Comparison of ENCODE assay signal across 9 mouse cellular contexts in genomic region chr5:135107521-135108501, GRCm38 (mm10). TPM values are rescaled to one million over a fixed set of nuclear protein-coding genes. Genes with fewer than 3 reads are reported as not detected.
DNase-seq lines count a peak whose midpoint lies in the region; ATAC-seq and TF ChIP-seq lines count a peak whose summit lies in the region.
"Had no signal": no experiment of that assay in that cellular context is flagged by ENCODE, and none has a peak within 500 bp of the region (broad histone marks: within the 10 kb centered on the region; RNA-seq: fewer than 3 reads in every experiment).

No protein-coding gene starts in this region.

- peaks cover 57% of the 10 kb centered on the region for H3K27me3 ChIP-seq in embryonic facial prominence, embryonic 15.5 days
- peaks cover 69% of the 10 kb centered on the region for H3K27me3 ChIP-seq in heart, embryonic 15.5 days
- peaks cover 24% of the 10 kb centered on the region for H3K27me3 ChIP-seq in kidney, embryonic 16.5 days (ENCODE audit: insufficient read depth, low read length)
- peaks cover 37% of the 10 kb centered on the region for H3K27me3 ChIP-seq in lung, embryonic 16.5 days (ENCODE audit: control insufficient read depth, insufficient read depth, low read depth, low read length)

- DNase-seq in CD4-positive, CD25-positive, alpha-beta regulatory T cell, adult 2 months (ENCODE audit: low read depth, low spot score) = peak; percentile 73
- DNase-seq in adrenal gland, postnatal 25 days = peak; percentile 85
- peak; percentile 57 for DNase-seq in thymus, postnatal 14 days

- peak overlapping the region; percentile 98 for H3K4me2 ChIP-seq in embryonic facial prominence, embryonic 15.5 days (replicated peaks)
- peak overlapping the region; percentile 94 for H3K4me2 ChIP-seq in heart, embryonic 15.5 days
- H3K4me2 ChIP-seq in kidney, embryonic 16.5 days (replicated peaks; ENCODE audit: low read depth, low read length) = peak overlapping the region; percentile 95
- H3K4me2 ChIP-seq in lung, embryonic 16.5 days (ENCODE audit: low read depth, low read length) = peak overlapping the region; percentile 94

- no peak overlapping the region for H3K27ac ChIP-seq in embryonic facial prominence, embryonic 15.5 days (replicated peaks)
- H3K27ac ChIP-seq in heart, embryonic 15.5 days = no peak overlapping the region
- H3K27ac ChIP-seq in kidney, embryonic 16.5 days (ENCODE audit: low read length) = no peak overlapping the region
- no peak overlapping the region for H3K27ac ChIP-seq in lung, embryonic 16.5 days (ENCODE audit: low read length)
- H3K27ac ChIP-seq in olfactory bulb, adult 2 months (ENCODE audit: insufficient read depth, low read depth, low read length) = no peak overlapping the region

- H3K9me3 ChIP-seq in embryonic facial prominence, embryonic 15.5 days (replicated peaks) = no peaks in the 10 kb centered on the region
- H3K9me3 ChIP-seq in heart, embryonic 15.5 days (replicated peaks) = no peaks in the 10 kb centered on the region
- no peaks in the 10 kb centered on the region for H3K9me3 ChIP-seq in kidney, embryonic 16.5 days (ENCODE audit: low read length)
- no peaks in the 10 kb centered on the region for H3K9me3 ChIP-seq in lung, embryonic 16.5 days (ENCODE audit: control insufficient read depth, low read length)

- peak; percentile 42; the same call in 1 of the 2 replicates for TF ChIP-seq CTCF in olfactory bulb, adult 2 months (IDR thresholded peaks at IDR 0.05; ENCODE audit: insufficient read depth, low read depth, low read length)

- no peak for TF ChIP-seq POLR2A in olfactory bulb, adult 2 months (IDR thresholded peaks at IDR 0.05; ENCODE audit: insufficient read depth, low read depth, low read length)

- WGBS in embryonic facial prominence, embryonic 15.5 days = 7% methylated on average over 40 of the region's 40 CpGs
- 10% methylated on average over 40 of the region's 40 CpGs for WGBS in heart, embryonic 15.5 days
- 5% methylated on average over 38 of the region's 40 CpGs for WGBS in kidney, embryonic 16.5 days
- 6% methylated on average over 40 of the region's 40 CpGs for WGBS in lung, embryonic 16.5 days
- 12% methylated on average over 40 of the region's 40 CpGs for WGBS in olfactory bulb, adult 2 months

- no peaks in the 10 kb centered on the region for H3K36me3 ChIP-seq in embryonic facial prominence, embryonic 15.5 days
- H3K36me3 ChIP-seq in heart, embryonic 15.5 days = no peaks in the 10 kb centered on the region
- H3K36me3 ChIP-seq in kidney, embryonic 16.5 days (ENCODE audit: insufficient read depth, low read length) = no peaks in the 10 kb centered on the region
- no peaks in the 10 kb centered on the region for H3K36me3 ChIP-seq in lung, embryonic 16.5 days (ENCODE audit: control insufficient read depth, insufficient read depth, low read length)

- H3K4me1 ChIP-seq in embryonic facial prominence, embryonic 15.5 days = peaks cover 21% of the 10 kb centered on the region
- peaks cover 19% of the 10 kb centered on the region for H3K4me1 ChIP-seq in heart, embryonic 15.5 days (replicated peaks)
- peaks cover 14% of the 10 kb centered on the region; the same call in 1 of the 2 replicates for H3K4me1 ChIP-seq in kidney, embryonic 16.5 days (ENCODE audit: insufficient read depth, low read length)
- H3K4me1 ChIP-seq in lung, embryonic 16.5 days (replicated peaks; ENCODE audit: control insufficient read depth, insufficient read depth, low read length) = peaks cover 9% of the 10 kb centered on the region
- H3K4me1 ChIP-seq in olfactory bulb, adult 2 months (ENCODE audit: control insufficient read depth, insufficient read depth, low read length) = peaks cover 8% of the 10 kb centered on the region; the same call in 1 of the 2 replicates

- no peak overlapping the region for H3K9ac ChIP-seq in embryonic facial prominence, embryonic 15.5 days
- no peak overlapping the region for H3K9ac ChIP-seq in heart, embryonic 15.5 days
- H3K9ac ChIP-seq in kidney, embryonic 16.5 days (replicated peaks; ENCODE audit: low read length) = peak overlapping the region; percentile 68; the same call in 1 of the 2 replicates
- H3K9ac ChIP-seq in lung, embryonic 16.5 days (ENCODE audit: low read length) = no peak overlapping the region

- no peak for ATAC-seq in embryonic facial prominence, embryonic 15.5 days (ENCODE audit: insufficient number of reproducible peaks, low FRiP score, low TSS enrichment, low read depth)
- ATAC-seq in heart, embryonic 15.5 days (replicated peaks; ENCODE audit: insufficient number of reproducible peaks, insufficient read depth, low FRiP score, low read depth) = peak; percentile 36; the same call in 1 of the 2 replicates
- peak; percentile 64; the same call in 1 of the 2 replicates for ATAC-seq in kidney, embryonic 16.5 days (ENCODE audit: low FRiP score, low TSS enrichment)
- peak; percentile 59 for ATAC-seq in lung, embryonic 16.5 days (ENCODE audit: low read depth)

- H3K4me3 ChIP-seq in embryonic facial prominence, embryonic 15.5 days (replicated peaks) = peak overlapping the region; percentile 53
- H3K4me3 ChIP-seq in heart, embryonic 15.5 days = peak overlapping the region; percentile 56
- peak overlapping the region; percentile 59 for H3K4me3 ChIP-seq in kidney, embryonic 16.5 days (ENCODE audit: low read length)
- peak overlapping the region; percentile 59 for H3K4me3 ChIP-seq in lung, embryonic 16.5 days (ENCODE audit: low read length)
- no peak overlapping the region for H3K4me3 ChIP-seq in olfactory bulb, adult 2 months (ENCODE audit: insufficient read depth, low read depth, low read length)

RNA-seq across cellular contexts. Expression of gene Mlxipl, which starts 18.1 kb away (rescaled TPM):
- total RNA-seq in adrenal gland, postnatal 25 days (2021) = 70.1 and 79.1 TPM in 2 replicates
- 0.80 and 1.4 TPM in 2 replicates for polyA plus RNA-seq in embryonic facial prominence, embryonic 15.5 days (2015; fragmentation: Nextera tagmentation; extraction: Ambion mirVana)
- polyA plus RNA-seq in heart, embryonic 15.5 days (2015; fragmentation: Nextera tagmentation; extraction: Ambion mirVana) = 1.4 and 2.2 TPM in 2 replicates
- 8.3 and 8.5 TPM in 2 replicates for polyA plus RNA-seq in kidney, embryonic 16.5 days (2015; fragmentation: Nextera tagmentation; extraction: Ambion mirVana)
- polyA plus RNA-seq in lung, embryonic 16.5 days (2015; fragmentation: Nextera tagmentation; extraction: Ambion mirVana) = 2.4 and 3.6 TPM in 2 replicates
- not detected in 2 replicates for polyA plus RNA-seq in olfactory bulb, adult 2 months (2012; ENCODE audit: insufficient read depth, insufficient read length, low replicate concordance, missing spikeins)
- total RNA-seq: neutrophil, adult 5-6 weeks had no signal

RNA-seq across cellular contexts. Expression of gene Vps37d, which starts 29.7 kb away (rescaled TPM):
- total RNA-seq in adrenal gland, postnatal 25 days (2021) = 2.2 and 4.1 TPM in 2 replicates
- 12.6 and 12.9 TPM in 2 replicates for polyA plus RNA-seq in embryonic facial prominence, embryonic 15.5 days (2015; fragmentation: Nextera tagmentation; extraction: Ambion mirVana)
- 2.5 and 4.1 TPM in 2 replicates for polyA plus RNA-seq in heart, embryonic 15.5 days (2015; fragmentation: Nextera tagmentation; extraction: Ambion mirVana)
- 7.6 and 8.6 TPM in 2 replicates for polyA plus RNA-seq in kidney, embryonic 16.5 days (2015; fragmentation: Nextera tagmentation; extraction: Ambion mirVana)
- polyA plus RNA-seq in lung, embryonic 16.5 days (2015; fragmentation: Nextera tagmentation; extraction: Ambion mirVana) = 4.2 and 5.3 TPM in 2 replicates
- not detected in 2 replicates for polyA plus RNA-seq in olfactory bulb, adult 2 months (2012; ENCODE audit: insufficient read depth, insufficient read length, low replicate concordance, missing spikeins)
- total RNA-seq: neutrophil, adult 5-6 weeks had no signal

RNA-seq across cellular contexts. Expression of gene Tbl2, which starts 41.6 kb away (rescaled TPM):
- 31.5 and 46.0 TPM in 2 replicates for total RNA-seq in adrenal gland, postnatal 25 days (2021)
- 25.9 and 28.3 TPM in 2 replicates for polyA plus RNA-seq in embryonic facial prominence, embryonic 15.5 days (2015; fragmentation: Nextera tagmentation; extraction: Ambion mirVana)
- 17.2 and 20.2 TPM in 2 replicates for polyA plus RNA-seq in heart, embryonic 15.5 days (2015; fragmentation: Nextera tagmentation; extraction: Ambion mirVana)
- polyA plus RNA-seq in kidney, embryonic 16.5 days (2015; fragmentation: Nextera tagmentation; extraction: Ambion mirVana) = 26.3 and 27.0 TPM in 2 replicates
- polyA plus RNA-seq in lung, embryonic 16.5 days (2015; fragmentation: Nextera tagmentation; extraction: Ambion mirVana) = 20.6 and 22.6 TPM in 2 replicates
- polyA plus RNA-seq in olfactory bulb, adult 2 months (2012; ENCODE audit: insufficient read depth, insufficient read length, low replicate concordance, missing spikeins) = not detected in 2 replicates

RNA-seq across cellular contexts. Expression of gene Bud23, which starts 43.1 kb away (rescaled TPM):
- 58.5 and 66.1 TPM in 2 replicates for total RNA-seq in adrenal gland, postnatal 25 days (2021)
- polyA plus RNA-seq in embryonic facial prominence, embryonic 15.5 days (2015; fragmentation: Nextera tagmentation; extraction: Ambion mirVana) = 102 and 115 TPM in 2 replicates
- polyA plus RNA-seq in heart, embryonic 15.5 days (2015; fragmentation: Nextera tagmentation; extraction: Ambion mirVana) = 49.4 and 68.2 TPM in 2 replicates
- 134 and 139 TPM in 2 replicates for polyA plus RNA-seq in kidney, embryonic 16.5 days (2015; fragmentation: Nextera tagmentation; extraction: Ambion mirVana)
- polyA plus RNA-seq in lung, embryonic 16.5 days (2015; fragmentation: Nextera tagmentation; extraction: Ambion mirVana) = 100 and 110 TPM in 2 replicates
- polyA plus RNA-seq in olfactory bulb, adult 2 months (2012; ENCODE audit: insufficient read depth, insufficient read length, low replicate concordance, missing spikeins) = not detected in 2 replicates

RNA-seq across cellular contexts. Expression of gene Dnajc30, which starts 43.8 kb away (rescaled TPM):
- total RNA-seq in adrenal gland, postnatal 25 days (2021) = 29.6 and 38.8 TPM in 2 replicates
- polyA plus RNA-seq in embryonic facial prominence, embryonic 15.5 days (2015; fragmentation: Nextera tagmentation; extraction: Ambion mirVana) = 32.9 and 36.3 TPM in 2 replicates
- 27.2 and 32.1 TPM in 2 replicates for polyA plus RNA-seq in heart, embryonic 15.5 days (2015; fragmentation: Nextera tagmentation; extraction: Ambion mirVana)
- 33.3 and 38.7 TPM in 2 replicates for polyA plus RNA-seq in kidney, embryonic 16.5 days (2015; fragmentation: Nextera tagmentation; extraction: Ambion mirVana)
- polyA plus RNA-seq in lung, embryonic 16.5 days (2015; fragmentation: Nextera tagmentation; extraction: Ambion mirVana) = 32.2 and 32.5 TPM in 2 replicates
- polyA plus RNA-seq in olfactory bulb, adult 2 months (2012; ENCODE audit: insufficient read depth, insufficient read length, low replicate concordance, missing spikeins) = not detected in 2 replicates
